Mouse (Mus musculus) heart, embryonic 15.5 days (tissue): ENCODE results near the gene 4932414N04Rik. TPM values are rescaled to one million over a fixed set of nuclear protein-coding genes. Genes with fewer than 3 reads are reported as not detected.
"Not testable (repeated sequence)": the region's sequence is repeated elsewhere in the genome, so short reads cannot be mapped to it uniquely, and the experiment has no call there.

Source experiments
- ATAC-seq: fragments of 200-750 bp; cut with Nextera tagmentation; replicated peaks from 2 replicates; pipeline ENCODE4 v1.8.0; 2017; ENCODE audit warnings: low read depth, moderate TSS enrichment; ENCODE audit not compliant: insufficient number of reproducible peaks, insufficient read depth, low FRiP score
- H3K27ac ChIP-seq: fragments of 300-500 bp; sonication (generic); 2 replicates; pipeline ENCODE4 v1.5.1; 2015; ENCODE audit warnings: mild to moderate bottlenecking, inconsistent platforms
- H3K27me3 ChIP-seq: fragments of 300-500 bp; sonication (generic); 2 replicates; pipeline ENCODE4 v1.6.1; 2015; ENCODE audit warnings: inconsistent platforms
- H3K36me3 ChIP-seq: fragments of 300-500 bp; sonication (generic); 2 replicates; pipeline ENCODE4 v1.6.1; 2015; ENCODE audit warnings: mild to moderate bottlenecking, inconsistent platforms
- H3K4me1 ChIP-seq: fragments of 300-500 bp; sonication (generic); replicated peaks from 2 replicates; pipeline ENCODE4 v1.6.1; 2015; ENCODE audit warnings: inconsistent platforms
- H3K4me2 ChIP-seq: fragments of 300-500 bp; sonication (generic); 2 replicates; pipeline ENCODE4 v1.6.1; 2015; ENCODE audit warnings: inconsistent platforms, mild to moderate bottlenecking, moderate library complexity
- H3K4me3 ChIP-seq: fragments of 300-500 bp; sonication (generic); 2 replicates; pipeline ENCODE4 v1.5.1; 2015; ENCODE audit warnings: mild to moderate bottlenecking, inconsistent platforms
- H3K9ac ChIP-seq: fragments of 300-500 bp; sonication (generic); 2 replicates; pipeline ENCODE4 v1.6.1; 2015; ENCODE audit warnings: mild to moderate bottlenecking, inconsistent platforms
- H3K9me3 ChIP-seq: fragments of 300-500 bp; sonication (generic); replicated peaks from 2 replicates; pipeline ENCODE4 v1.6.1; 2016; ENCODE audit warnings: inconsistent platforms
- WGBS: fragments of 180-500 bp; shearing (Covaris S2); methylation state at CpG from one replicate; pipeline ENCODE4 v1.1.7; 2015; ENCODE audit warnings: mixed read lengths; 5-methylcytosine and 5-hydroxymethylcytosine counted together
- polyA plus RNA-seq: library from polyadenylated mRNA; unstranded; fragments of >200 nt; fragmentation: Nextera tagmentation; extraction: Ambion mirVana; gene quantifications from 2 replicates; pipeline ENCODE4 v1.2.1, GENCODE M21; 2015

The 4932414N04Rik gene
- not detected in 2 replicates for polyA plus RNA-seq

- not testable (repeated sequence) for H3K9ac ChIP-seq, H3K4me2 ChIP-seq, ATAC-seq, H3K4me3 ChIP-seq, H3K27me3 ChIP-seq, H3K9me3 ChIP-seq, H3K4me1 ChIP-seq, H3K27ac ChIP-seq, H3K36me3 ChIP-seq
- 57% methylated on average over 2 of the region's 5 CpGs for WGBS
These were observed at the start of gene 4932414N04Rik for GRCm38 (mm10) chr2:68656186-68656585. Gene 4932414N04Rik, plus strand, starts transcription at chr2:68656486.

- Histone ChIP-seq H3K4me3 (no peak overlapping the region), H3K36me3 (no peaks in the 10 kb centered on the region), H3K27ac (no peak overlapping the region), H3K9ac (no peak overlapping the region), H3K4me2 (no peak overlapping the region), H3K27me3 (no peaks in the 10 kb centered on the region), H3K9me3 (no peaks in the 10 kb centered on the region), H3K4me1 (0 out of 2 replicates have a peak, but pooled peaks cover 5% of the 10 kb centered on the region)
- WGBS = 25% methylated on average over 2 of the region's 2 CpGs
- ATAC-seq = no peak
These were observed 75.9 kb downstream of the 4932414N04Rik start for GRCm38 (mm10) chr2:68732216-68732615.

- no peaks in the 10 kb centered on the region for H3K27me3 ChIP-seq
- H3K36me3 ChIP-seq = no peaks in the 10 kb centered on the region
- no peak overlapping the region for H3K4me3 ChIP-seq
- H3K4me1 ChIP-seq = 0 out of 2 replicates have a peak, but pooled peaks cover 3% of the 10 kb centered on the region
- 76% methylated on average over 5 of the region's 5 CpGs for WGBS
- no peak overlapping the region for H3K4me2 ChIP-seq
- no peak overlapping the region for H3K27ac ChIP-seq
- no peak overlapping the region for H3K9ac ChIP-seq
- no peaks in the 10 kb centered on the region; the same call in 1 of the 2 replicates for H3K9me3 ChIP-seq
- no peak for ATAC-seq
These were observed 83.8 kb downstream of the 4932414N04Rik start for GRCm38 (mm10) chr2:68739772-68740739.

GRCm38 (mm10) chr2:68744599-68744998, 88.3 kb downstream of the 4932414N04Rik start:
- Histone ChIP-seq H3K9me3 (no peaks in the 10 kb centered on the region; the same call in 1 of the 2 replicates), H3K4me2 (no peak overlapping the region), H3K27ac (no peak overlapping the region), H3K4me1 (0 out of 2 replicates have a peak, but pooled peaks cover 3% of the 10 kb centered on the region), H3K36me3 (no peaks in the 10 kb centered on the region), H3K9ac (no peak overlapping the region), H3K27me3 (no peaks in the 10 kb centered on the region), H3K4me3 (no peak overlapping the region)
- no peak for ATAC-seq
- 76% methylated on average over 4 of the region's 4 CpGs for WGBS

- Histone ChIP-seq H3K4me2 (no peak overlapping the region), H3K36me3 (no peaks in the 10 kb centered on the region), H3K27me3 (no peaks in the 10 kb centered on the region), H3K27ac (no peak overlapping the region), H3K9ac (no peak overlapping the region), H3K4me1 (no peaks in the 10 kb centered on the region), H3K9me3 (no peaks in the 10 kb centered on the region), H3K4me3 (no peak overlapping the region)
- no peak for ATAC-seq
- WGBS = 70% methylated on average over 4 of the region's 4 CpGs
These were observed 99.9 kb downstream of the 4932414N04Rik start for GRCm38 (mm10) chr2:68756179-68756578.

- no peaks in the 10 kb centered on the region for H3K27me3 ChIP-seq
- H3K9me3 ChIP-seq = no peaks in the 10 kb centered on the region
- no peaks in the 10 kb centered on the region for H3K4me1 ChIP-seq
- no peak overlapping the region for H3K27ac ChIP-seq
- WGBS = 16% methylated on average over 6 of the region's 6 CpGs
- H3K36me3 ChIP-seq = no peaks in the 10 kb centered on the region
- no peak overlapping the region for H3K9ac ChIP-seq
- no peak overlapping the region for H3K4me3 ChIP-seq
- no peak for ATAC-seq
- H3K4me2 ChIP-seq = no peak overlapping the region
These were observed 100.5 kb downstream of the 4932414N04Rik start for GRCm38 (mm10) chr2:68756793-68757192.

- ATAC-seq = no peak
- WGBS = 67% methylated on average over 1 of the region's 1 CpGs
- Histone ChIP-seq H3K27me3 (no peaks in the 10 kb centered on the region), H3K4me3 (no peak overlapping the region), H3K4me1 (no peaks in the 10 kb centered on the region), H3K27ac (no peak overlapping the region), H3K9me3 (no peaks in the 10 kb centered on the region), H3K4me2 (no peak overlapping the region), H3K36me3 (no peaks in the 10 kb centered on the region), H3K9ac (no peak overlapping the region)
These were observed 109.1 kb downstream of the 4932414N04Rik start for GRCm38 (mm10) chr2:68765371-68765770.

GRCm38 (mm10) chr2:68767186-68767890, 111.1 kb downstream of the 4932414N04Rik start:
- no peak overlapping the region for H3K4me2 ChIP-seq
- H3K9ac ChIP-seq = no peak overlapping the region
- WGBS = 76% methylated on average over 6 of the region's 6 CpGs
- H3K4me3 ChIP-seq = no peak overlapping the region
- H3K27me3 ChIP-seq = no peaks in the 10 kb centered on the region
- no peaks in the 10 kb centered on the region for H3K9me3 ChIP-seq
- no peak overlapping the region for H3K27ac ChIP-seq
- no peak for ATAC-seq
- no peaks in the 10 kb centered on the region for H3K4me1 ChIP-seq
- no peaks in the 10 kb centered on the region for H3K36me3 ChIP-seq

- H3K4me3 ChIP-seq = peak overlapping the region; percentile 39
- WGBS = 12% methylated on average over 16 of the region's 16 CpGs
- H3K4me2 ChIP-seq = peak overlapping the region; percentile 65
- peak overlapping the region; percentile 74 for H3K27ac ChIP-seq
- ATAC-seq = peak; percentile 47; the same call in 1 of the 2 replicates
- no peak overlapping the region for H3K9ac ChIP-seq
- H3K9me3 ChIP-seq = no peaks in the 10 kb centered on the region
- H3K4me1 ChIP-seq = peaks cover 23% of the 10 kb centered on the region
- H3K36me3 ChIP-seq = no peaks in the 10 kb centered on the region
- no peaks in the 10 kb centered on the region for H3K27me3 ChIP-seq
These were observed 126.2 kb downstream of the 4932414N04Rik start for GRCm38 (mm10) chr2:68782268-68783132.

GRCm38 (mm10) chr2:68783664-68784063, 127.4 kb downstream of the 4932414N04Rik start:
- not testable (repeated sequence) for H3K27me3 ChIP-seq, H3K27ac ChIP-seq, H3K9ac ChIP-seq, H3K4me3 ChIP-seq, ATAC-seq, H3K36me3 ChIP-seq, H3K9me3 ChIP-seq, H3K4me2 ChIP-seq
- peaks cover 24% of the 10 kb centered on the region for H3K4me1 ChIP-seq
- WGBS = 93% methylated on average over 8 of the region's 8 CpGs
